Mouse (Mus musculus): ENCODE data around the gene Ints2. TPM values are rescaled to one million over a fixed set of nuclear protein-coding genes. Genes with fewer than 3 reads are reported as not detected.

Ints2 gene
- total RNA-seq, 2 experiments from 2014 or later: 25.3 to 29.1 TPM

DNA sequence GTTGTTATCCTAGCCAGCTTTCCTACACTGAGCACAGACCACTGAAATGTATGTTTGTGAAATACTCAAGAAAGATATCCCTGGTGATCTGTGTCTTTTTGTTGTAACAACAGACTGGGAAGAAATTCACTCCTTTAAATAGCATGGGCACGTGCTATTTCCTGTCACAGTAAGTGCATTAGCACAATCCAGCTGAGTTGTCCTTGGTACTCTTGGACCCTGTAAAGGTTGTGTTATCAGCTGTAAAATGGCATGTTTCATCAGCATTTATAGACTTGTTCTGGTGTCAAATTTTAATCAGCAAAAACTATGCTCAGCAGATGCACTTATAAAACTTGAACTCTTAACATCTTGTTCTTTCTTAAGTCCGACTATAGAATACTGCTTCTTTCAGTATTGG lies 86.6 kb downstream of the Ints2 start:
- no peak for DNase-seq

Other genes with a start within 250 kb of the Ints2 start
- under 1 TPM; 0.12 to 0.25 TPM for gene Brip1, start 56.4 kb downstream of the Ints2 start, total RNA-seq (2021)
- 10 to 100 TPM; 53.7 to 66.0 TPM for gene Med13, start 100.0 kb upstream of the Ints2 start, total RNA-seq (2021)
- 10 to 100 TPM; 28.0 to 32.1 TPM for gene Rnft1, start 227.1 kb upstream of the Ints2 start, total RNA-seq (2021)

Measured in layer of hippocampus, postnatal 36 days (tissue).